8 mouse cellular contexts compared by ENCODE assay signal in the genomic region with DNA sequence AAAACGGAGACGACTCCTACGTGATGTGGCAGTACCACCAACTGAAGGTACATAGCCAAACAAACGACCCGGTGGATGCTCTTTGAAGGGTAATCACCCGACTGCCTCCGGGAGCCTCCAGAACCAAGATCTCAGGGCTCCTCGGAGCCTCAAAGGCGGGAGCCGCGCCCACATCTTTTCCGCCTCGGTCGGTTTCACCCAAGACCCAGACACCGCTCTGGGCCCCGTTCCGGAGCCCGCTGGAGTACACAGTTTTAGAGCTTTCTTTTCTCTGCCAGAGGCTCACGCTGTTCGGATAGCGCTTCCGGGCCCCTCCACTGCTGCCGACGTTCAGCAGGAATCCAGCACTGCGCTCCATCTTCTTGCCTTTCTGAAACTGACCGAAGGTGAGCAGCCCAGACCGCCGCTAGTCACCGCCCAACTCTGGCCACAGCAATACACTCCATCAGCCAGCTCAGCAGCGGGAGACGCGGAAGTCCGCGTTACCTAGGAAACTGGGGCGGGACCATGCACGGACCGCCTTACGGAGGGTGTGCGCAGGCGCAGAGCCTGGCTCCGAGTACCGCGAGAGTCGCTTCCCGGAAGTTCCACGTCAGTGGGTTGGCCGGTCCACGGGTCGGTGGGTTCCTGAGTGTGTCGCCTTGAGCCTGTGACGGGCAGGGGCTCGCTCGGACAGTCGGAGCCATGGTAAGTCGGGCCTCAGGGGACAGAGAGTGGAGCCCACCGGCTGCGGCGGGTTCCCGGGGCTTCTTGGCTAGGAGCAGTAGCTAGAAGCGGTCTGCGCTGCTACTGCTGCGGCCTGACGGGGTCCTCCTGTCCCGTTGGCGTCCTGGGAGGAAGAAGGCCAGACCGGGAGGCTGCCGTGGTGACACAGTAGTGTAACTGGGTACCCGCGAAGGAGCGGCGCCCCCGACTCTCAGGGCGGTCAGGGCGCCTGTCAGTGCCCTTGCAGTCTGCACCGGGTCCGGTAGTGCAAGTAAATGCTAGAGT. TPM values are rescaled to one million over a fixed set of nuclear protein-coding genes. Genes with fewer than 3 reads are reported as not detected.
A peak's percentile ranks its signal among the peaks of the same experiment; 100 is the strongest.
DNase-seq lines count a peak whose midpoint lies in the region; ATAC-seq and TF ChIP-seq lines count a peak whose summit lies in the region.

A gene (plus strand): TSS at position 585 of the 990 bp plus-strand sequence.

- TF ChIP-seq EP300 in heart, adult 2 months (IDR thresholded peaks at IDR 0.05; ENCODE audit: insufficient read depth, low read depth, low read length): 0 out of 2 replicates have a peak, but pooled peaks have one; percentile 31

- H3K36me3 ChIP-seq in embryonic facial prominence, embryonic 13.5 days: peaks cover 6% of the 10 kb centered on the region
- peaks cover 16% of the 10 kb centered on the region for H3K36me3 ChIP-seq in heart, adult 2 months (ENCODE audit: control insufficient read depth, insufficient read depth, low read length)
- peaks cover 14% of the 10 kb centered on the region for H3K36me3 ChIP-seq in limb, embryonic 13.5 days
- H3K36me3 ChIP-seq in midbrain, embryonic 16.5 days (ENCODE audit: control insufficient read depth, insufficient read depth, low read length): peaks cover 1% of the 10 kb centered on the region; the same call in 1 of the 2 replicates

- no peaks in the 10 kb centered on the region for H3K27me3 ChIP-seq in embryonic facial prominence, embryonic 13.5 days
- H3K27me3 ChIP-seq in heart, adult 2 months (ENCODE audit: control insufficient read depth, insufficient read depth, low read length): no peaks in the 10 kb centered on the region
- H3K27me3 ChIP-seq in limb, embryonic 13.5 days: 0 out of 2 replicates have a peak, but pooled peaks cover 3% of the 10 kb centered on the region
- no peaks in the 10 kb centered on the region for H3K27me3 ChIP-seq in midbrain, embryonic 16.5 days (ENCODE audit: control insufficient read depth, insufficient read depth, low read depth, low read length)

- ATAC-seq in embryonic facial prominence, embryonic 13.5 days (ENCODE audit: insufficient number of reproducible peaks, insufficient read depth, low FRiP score, low TSS enrichment, low read depth): peak; percentile 99
- peak; percentile 100 for ATAC-seq in limb, embryonic 13.5 days (ENCODE audit: low FRiP score, low read depth)
- ATAC-seq in midbrain, embryonic 16.5 days: peak; percentile 100

- WGBS in embryonic facial prominence, embryonic 13.5 days: under 1% methylated on average over 76 of the region's 76 CpGs
- under 1% methylated on average over 76 of the region's 76 CpGs for WGBS in heart, adult 2 months
- under 1% methylated on average over 76 of the region's 76 CpGs for WGBS in limb, embryonic 13.5 days
- under 1% methylated on average over 76 of the region's 76 CpGs for WGBS in midbrain, embryonic 16.5 days

- peak within 1 kb of the TSS; percentile 98 for H3K9ac ChIP-seq in embryonic facial prominence, embryonic 13.5 days
- peak within 1 kb of the TSS; percentile 90 for H3K9ac ChIP-seq in heart, adult 2 months (ENCODE audit: low read depth, low read length)
- H3K9ac ChIP-seq in limb, embryonic 13.5 days: peak within 1 kb of the TSS; percentile 96
- peak within 1 kb of the TSS; percentile 89 for H3K9ac ChIP-seq in midbrain, embryonic 16.5 days (ENCODE audit: low read depth, low read length)

- TF ChIP-seq CTCF in heart, adult 2 months (IDR thresholded peaks at IDR 0.05): peak; percentile 7; the same call in 1 of the 2 replicates

- peak within 1 kb of the TSS; percentile 98 for H3K4me3 ChIP-seq in embryonic facial prominence, embryonic 13.5 days
- H3K4me3 ChIP-seq in heart, adult 2 months: peak within 1 kb of the TSS; percentile 75
- peak within 1 kb of the TSS; percentile 97 for H3K4me3 ChIP-seq in limb, embryonic 13.5 days
- peak within 1 kb of the TSS; percentile 85 for H3K4me3 ChIP-seq in midbrain, embryonic 16.5 days (ENCODE audit: low read depth, low read length)

- H3K27ac ChIP-seq in embryonic facial prominence, embryonic 13.5 days: peak within 1 kb of the TSS; percentile 84
- H3K27ac ChIP-seq in heart, adult 2 months: peak within 1 kb of the TSS; percentile 89
- H3K27ac ChIP-seq in limb, embryonic 13.5 days: peak within 1 kb of the TSS; percentile 82
- H3K27ac ChIP-seq in midbrain, embryonic 16.5 days (ENCODE audit: low read length): peak within 1 kb of the TSS; percentile 81

- peaks cover 9% of the 10 kb centered on the region for H3K79me2 ChIP-seq in heart, adult 2 months (replicated peaks; ENCODE audit: control insufficient read depth, insufficient read depth, low read length)

- peaks cover 11% of the 10 kb centered on the region for H3K4me1 ChIP-seq in embryonic facial prominence, embryonic 13.5 days
- H3K4me1 ChIP-seq in heart, adult 2 months (ENCODE audit: control insufficient read depth, insufficient read depth, low read length): peaks cover 4% of the 10 kb centered on the region
- H3K4me1 ChIP-seq in limb, embryonic 13.5 days: peaks cover 23% of the 10 kb centered on the region
- H3K4me1 ChIP-seq in midbrain, embryonic 16.5 days (ENCODE audit: control insufficient read depth, insufficient read depth, low read length): peaks cover 19% of the 10 kb centered on the region

- H3K4me2 ChIP-seq in embryonic facial prominence, embryonic 13.5 days: peak within 1 kb of the TSS; percentile 69
- peak within 1 kb of the TSS; percentile 82 for H3K4me2 ChIP-seq in limb, embryonic 13.5 days (replicated peaks)
- H3K4me2 ChIP-seq in midbrain, embryonic 16.5 days (ENCODE audit: low read length): peak within 1 kb of the TSS; percentile 90

- peak; percentile 95 for DNase-seq in 3134 (ENCODE audit: extremely low read depth, insufficient read length, low spot score)
- DNase-seq in adrenal gland, postnatal 36 days: peak; percentile 99
- peak; percentile 99 to 100 for DNase-seq in heart, adult 2 months
- DNase-seq in kidney, adult 8-10 months: peak; percentile 98 to 99
- DNase-seq in spleen, postnatal 10 days (ENCODE audit: low spot score in 2 of 2): peak; percentile 99 to 100

- peak; percentile 85 for TF ChIP-seq POLR2A in heart, adult 2 months (IDR thresholded peaks at IDR 0.05; ENCODE audit: insufficient read depth, low read depth, low read length)

- intact Hi-C loops in heart, adult 2 months (cut with DNase I): loop anchor here (1.0 to 2.0 kb wide), 2 partner anchors 38 to 267 kb away; a partner anchor contains a TSS

- H3K9me3 ChIP-seq in embryonic facial prominence, embryonic 13.5 days: no peaks in the 10 kb centered on the region
- H3K9me3 ChIP-seq in limb, embryonic 13.5 days: no peaks in the 10 kb centered on the region
- no peaks in the 10 kb centered on the region for H3K9me3 ChIP-seq in midbrain, embryonic 16.5 days (replicated peaks; ENCODE audit: control insufficient read depth, low read length, poor library complexity, severe bottlenecking)

RNA-seq across cellular contexts. Expression of the gene that starts here (rescaled TPM):
- 100 to 1,000 TPM; 131 to 135 TPM for total RNA-seq in adrenal gland, postnatal 36 days (2021)
- polyA plus RNA-seq in embryonic facial prominence, embryonic 13.5 days (2015; fragmentation: Nextera tagmentation; extraction: Ambion mirVana): 163 and 164 TPM in 2 replicates
- total RNA-seq in heart, adult 2 months (2021): 100 to 1,000 TPM in 1 of 2 experiments, 10 to 100 TPM in 1; 93.0 to 103 TPM
- polyA plus RNA-seq in heart, adult 2 months (2012; rRNA removed): 35.2 and 68.4 TPM in 2 replicates
- 188 and 202 TPM in 2 replicates for polyA plus RNA-seq in limb, embryonic 13.5 days (2015; fragmentation: Nextera tagmentation; extraction: Ambion mirVana)
- 119 and 125 TPM in 2 replicates for polyA plus RNA-seq in midbrain, embryonic 16.5 days (2015; fragmentation: Nextera tagmentation; extraction: Ambion mirVana)

Comparison
In these comparisons a context has a peak if more than half of its experiments do, and no peak if none do; other contexts are left out.
1. Peak in every context shown above with its lines: DNase-seq, ATAC-seq, H3K4me3 ChIP-seq and H3K27ac ChIP-seq.